Mouse (Mus musculus): ENCODE results near the gene Olfr1413. TPM values are rescaled to one million over a fixed set of nuclear protein-coding genes. Genes with fewer than 3 reads are reported as not detected.

Gene Olfr1413
- not detected in 2 replicates for polyA plus RNA-seq (2016; fragmentation: Nextera tagmentation; extraction: Ambion mirVana)

- no peaks in the 10 kb centered on the region for H3K36me3 ChIP-seq
- no peak for DNase-seq (ENCODE audit: low spot score)
- no peak within 1 kb of the TSS for H3K4me3 ChIP-seq
- 89% methylated on average over 3 of the region's 3 CpGs for WGBS
- H3K27me3 ChIP-seq (ENCODE audit: low read depth, poor library complexity, severe bottlenecking): no peaks in the 10 kb centered on the region
- H3K9me3 ChIP-seq (replicated peaks): no peaks in the 10 kb centered on the region
- H3K27ac ChIP-seq (replicated peaks): no peak within 1 kb of the TSS
- H3K4me1 ChIP-seq: no peaks in the 10 kb centered on the region
These were observed at the start of gene Olfr1413 for GRCm38 (mm10) chr1:92571022-92571421. Gene Olfr1413 (plus strand): TSS chr1:92571322.

GRCm38 (mm10) chr1:92521376-92521775 is 49.7 kb upstream of the Olfr1413 start:
- WGBS: 24% methylated on average over 10 of the region's 10 CpGs
- H3K36me3 ChIP-seq: no peaks in the 10 kb centered on the region
- peak; percentile 51 for DNase-seq (ENCODE audit: low spot score)

GRCm38 (mm10) chr1:92523764-92524163 is 47.4 kb upstream of the Olfr1413 start:
- Histone ChIP-seq H3K4me1 (peaks cover 7% of the 10 kb centered on the region; the same call in 1 of the 2 replicates), H3K36me3 (no peaks in the 10 kb centered on the region), H3K4me3 (no peak overlapping the region), H3K27me3 (ENCODE audit: low read depth, poor library complexity, severe bottlenecking) (no peaks in the 10 kb centered on the region), H3K9me3 (replicated peaks) (no peaks in the 10 kb centered on the region), H3K27ac (replicated peaks) (no peak overlapping the region)
- no peak for DNase-seq (ENCODE audit: low spot score)
- WGBS: 90% methylated on average over 3 of the region's 3 CpGs

More at GRCm38 (mm10) chr1:92521376-92521775, 49.7 kb upstream of the Olfr1413 start:
- Histone ChIP-seq H3K27ac (replicated peaks) (no peak overlapping the region), H3K9me3 (replicated peaks) (no peaks in the 10 kb centered on the region), H3K27me3 (ENCODE audit: low read depth, poor library complexity, severe bottlenecking) (no peaks in the 10 kb centered on the region), H3K4me1 (peaks cover 7% of the 10 kb centered on the region; the same call in 1 of the 2 replicates), H3K4me3 (no peak overlapping the region)

GRCm38 (mm10) chr1:92536972-92537371 is 34.1 kb upstream of the Olfr1413 start:
- Histone ChIP-seq H3K4me3 (no peak overlapping the region), H3K27me3 (ENCODE audit: low read depth, poor library complexity, severe bottlenecking) (no peaks in the 10 kb centered on the region), H3K9me3 (replicated peaks) (no peaks in the 10 kb centered on the region), H3K27ac (replicated peaks) (no peak overlapping the region), H3K4me1 (no peaks in the 10 kb centered on the region), H3K36me3 (no peaks in the 10 kb centered on the region)
- WGBS: 47% methylated on average over 5 of the region's 5 CpGs
- no peak for DNase-seq (ENCODE audit: low spot score)

- no peak for DNase-seq (ENCODE audit: low spot score)
- Histone ChIP-seq H3K27me3 (ENCODE audit: low read depth, poor library complexity, severe bottlenecking) (no peaks in the 10 kb centered on the region), H3K36me3 (no peaks in the 10 kb centered on the region), H3K27ac (replicated peaks) (no peak overlapping the region), H3K4me3 (no peak overlapping the region), H3K4me1 (no peaks in the 10 kb centered on the region), H3K9me3 (replicated peaks) (no peaks in the 10 kb centered on the region)
- 48% methylated on average over 2 of the region's 2 CpGs for WGBS
These were observed 32.1 kb upstream of the Olfr1413 start for GRCm38 (mm10) chr1:92539071-92539470.

GRCm38 (mm10) chr1:92545929-92546328 is 25.2 kb upstream of the Olfr1413 start:
- H3K36me3 ChIP-seq: no peaks in the 10 kb centered on the region
- 87% methylated on average over 2 of the region's 2 CpGs for WGBS
- H3K9me3 ChIP-seq (replicated peaks): no peaks in the 10 kb centered on the region
- H3K4me1 ChIP-seq: no peaks in the 10 kb centered on the region
- H3K4me3 ChIP-seq: no peak overlapping the region
- H3K27me3 ChIP-seq (ENCODE audit: low read depth, poor library complexity, severe bottlenecking): no peaks in the 10 kb centered on the region
- no peak overlapping the region for H3K27ac ChIP-seq (replicated peaks)
- DNase-seq (ENCODE audit: low spot score): no peak

- no peak within 1 kb of the TSS for H3K27ac ChIP-seq (replicated peaks)
- no peak within 1 kb of the TSS for H3K4me3 ChIP-seq
- H3K4me1 ChIP-seq: no peaks in the 10 kb centered on the region
- no peaks in the 10 kb centered on the region for H3K27me3 ChIP-seq (ENCODE audit: low read depth, poor library complexity, severe bottlenecking)
- no peaks in the 10 kb centered on the region for H3K9me3 ChIP-seq (replicated peaks)
- WGBS: 92% methylated on average over 2 of the region's 2 CpGs
- H3K36me3 ChIP-seq: no peaks in the 10 kb centered on the region
- DNase-seq (ENCODE audit: low spot score): no peak
These were observed 14.4 kb downstream of the Olfr1413 start, which contains the start of gene Olfr1412 for GRCm38 (mm10) chr1:92585479-92585878. Gene Olfr1412 (plus strand): TSS chr1:92585779.

GRCm38 (mm10) chr1:92594111-92594510 is 23.0 kb downstream of the Olfr1413 start, which contains the start of gene Olfr1411:
Gene Olfr1411 (plus strand): TSS chr1:92594411.
- no peaks in the 10 kb centered on the region for H3K9me3 ChIP-seq (replicated peaks)
- H3K4me1 ChIP-seq: no peaks in the 10 kb centered on the region
- H3K36me3 ChIP-seq: no peaks in the 10 kb centered on the region
- H3K4me3 ChIP-seq: no peak within 1 kb of the TSS
- no peaks in the 10 kb centered on the region for H3K27me3 ChIP-seq (ENCODE audit: low read depth, poor library complexity, severe bottlenecking)
- H3K27ac ChIP-seq (replicated peaks): no peak within 1 kb of the TSS
- DNase-seq (ENCODE audit: low spot score): no peak

- 94% methylated on average over 3 of the region's 3 CpGs for WGBS
- Histone ChIP-seq H3K9me3 (replicated peaks) (no peaks in the 10 kb centered on the region), H3K27ac (replicated peaks) (no peak overlapping the region), H3K4me3 (no peak overlapping the region), H3K27me3 (ENCODE audit: low read depth, poor library complexity, severe bottlenecking) (no peaks in the 10 kb centered on the region), H3K4me1 (no peaks in the 10 kb centered on the region), H3K36me3 (no peaks in the 10 kb centered on the region)
- no peak for DNase-seq (ENCODE audit: low spot score)
These were observed 24.9 kb downstream of the Olfr1413 start for GRCm38 (mm10) chr1:92596019-92596418.

- 96% methylated on average over 1 of the region's 1 CpGs for WGBS
- H3K4me1 ChIP-seq: no peaks in the 10 kb centered on the region
- H3K27me3 ChIP-seq (ENCODE audit: low read depth, poor library complexity, severe bottlenecking): no peaks in the 10 kb centered on the region
- H3K9me3 ChIP-seq (replicated peaks): peaks cover 3% of the 10 kb centered on the region; the same call in 1 of the 2 replicates
- no peaks in the 10 kb centered on the region for H3K36me3 ChIP-seq
- no peak within 1 kb of the TSS for H3K27ac ChIP-seq (replicated peaks)
- DNase-seq (ENCODE audit: low spot score): no peak
- no peak within 1 kb of the TSS for H3K4me3 ChIP-seq
These were observed 34.4 kb downstream of the Olfr1413 start, which contains the start of gene Olfr1410 for GRCm38 (mm10) chr1:92605482-92605881. Gene Olfr1410 (plus strand): TSS chr1:92605782.

- no peak for DNase-seq (ENCODE audit: low spot score)
- 0 out of 2 replicates have a peak, but pooled peaks cover 6% of the 10 kb centered on the region for H3K27me3 ChIP-seq (ENCODE audit: low read depth, poor library complexity, severe bottlenecking)
These were observed 36.6 kb downstream of the Olfr1413 start for GRCm38 (mm10) chr1:92607711-92608110.

GRCm38 (mm10) chr1:92611008-92611407 is 39.9 kb downstream of the Olfr1413 start:
- no peaks in the 10 kb centered on the region for H3K36me3 ChIP-seq
- no peaks in the 10 kb centered on the region for H3K4me1 ChIP-seq
- H3K27ac ChIP-seq (replicated peaks): no peak overlapping the region
- peaks cover 3% of the 10 kb centered on the region; the same call in 1 of the 2 replicates for H3K9me3 ChIP-seq (replicated peaks)
- no peak overlapping the region for H3K4me3 ChIP-seq
- DNase-seq (ENCODE audit: low spot score): peak; percentile 45
- H3K27me3 ChIP-seq (ENCODE audit: low read depth, poor library complexity, severe bottlenecking): 0 out of 2 replicates have a peak, but pooled peaks cover 6% of the 10 kb centered on the region
- 5% methylated on average over 5 of the region's 5 CpGs for WGBS

More at GRCm38 (mm10) chr1:92607711-92608110, 36.6 kb downstream of the Olfr1413 start:
- Histone ChIP-seq H3K27ac (replicated peaks) (no peak overlapping the region), H3K4me1 (no peaks in the 10 kb centered on the region), H3K36me3 (no peaks in the 10 kb centered on the region), H3K4me3 (no peak overlapping the region), H3K9me3 (replicated peaks) (peaks cover 3% of the 10 kb centered on the region; the same call in 1 of the 2 replicates)
- 78% methylated on average over 4 of the region's 4 CpGs for WGBS

- no peak for DNase-seq (ENCODE audit: low spot score)
- Histone ChIP-seq H3K27me3 (ENCODE audit: low read depth, poor library complexity, severe bottlenecking) (0 out of 2 replicates have a peak, but pooled peaks cover 6% of the 10 kb centered on the region), H3K4me3 (no peak overlapping the region), H3K9me3 (replicated peaks) (peaks cover 3% of the 10 kb centered on the region; the same call in 1 of the 2 replicates), H3K27ac (replicated peaks) (no peak overlapping the region), H3K4me1 (no peaks in the 10 kb centered on the region), H3K36me3 (no peaks in the 10 kb centered on the region)
- 56% methylated on average over 4 of the region's 4 CpGs for WGBS
These were observed 42.1 kb downstream of the Olfr1413 start for GRCm38 (mm10) chr1:92613175-92613574.
